Mouse (Mus musculus): Measurements from ENCODE around the gene Hoxc13. TPM values are rescaled to one million over a fixed set of nuclear protein-coding genes. Genes with fewer than 3 reads are reported as not detected.

Gene Hoxc13
- total and polyA plus RNA-seq, 2 experiments from 2014 or later: not detected

DNA sequence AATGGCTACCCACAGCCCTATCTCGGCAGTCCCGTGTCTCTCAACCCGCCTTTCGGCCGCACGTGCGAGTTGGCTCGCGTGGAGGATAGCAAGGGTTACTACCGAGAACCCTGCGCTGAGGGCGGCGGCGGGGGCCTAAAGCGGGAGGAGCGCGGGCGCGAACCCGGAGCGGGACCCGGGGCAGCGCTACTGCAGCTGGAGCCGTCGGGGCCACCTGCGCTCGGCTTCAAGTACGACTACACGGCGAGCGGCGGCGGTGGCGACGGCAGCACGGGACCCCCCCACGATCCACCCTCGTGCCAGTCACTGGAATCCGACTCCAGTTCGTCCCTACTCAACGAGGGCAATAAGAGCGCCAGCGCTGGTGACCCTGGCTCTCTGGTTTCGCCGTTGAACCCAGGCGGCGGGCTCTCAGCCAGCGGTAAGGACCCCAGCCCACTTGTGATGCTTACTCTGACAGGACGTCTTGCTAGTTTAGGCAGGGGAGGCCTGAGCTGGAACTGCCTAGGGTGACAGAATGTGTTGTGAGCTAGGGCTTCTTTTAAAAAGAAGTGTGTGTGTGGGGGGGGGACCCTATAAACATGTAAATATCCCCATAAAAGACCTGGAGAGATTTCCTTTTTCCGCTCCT, 16.2 kb downstream of the Hoxc13 start:
- Histone ChIP-seq H3K36me3 (ENCODE audit: insufficient read depth) (no peaks in the 10 kb centered on the region), H3K4me3 (ENCODE audit: low read depth, low read length) (no peak overlapping the region), H3K27ac (ENCODE audit: low read depth, low read length) (no peak overlapping the region), H3K4me1 (ENCODE audit: insufficient read depth) (no peaks in the 10 kb centered on the region), H3K9me3 (ENCODE audit: low read length) (no peaks in the 10 kb centered on the region), H3K4me2 (ENCODE audit: low read depth) (no peak overlapping the region), H3K9ac (no peak overlapping the region), H3K27me3 (ENCODE audit: insufficient read depth, low read length) (peaks cover 98% of the 10 kb centered on the region)
- no peak for DNase-seq
- WGBS: 4% methylated on average over 50 of the region's 50 CpGs
- TF ChIP-seq CTCF (IDR thresholded peaks at IDR 0.05; ENCODE audit: low read depth): no peak
- ATAC-seq: no peak

- H3K27me3 ChIP-seq (ENCODE audit: insufficient read depth, low read length): peaks cover 98% of the 10 kb centered on the region
- DNase-seq (no peak), ATAC-seq (no peak)
- 2% methylated on average over 34 of the region's 34 CpGs for WGBS
- no peak overlapping the region for H3K27ac ChIP-seq (ENCODE audit: low read depth, low read length)
- no peak overlapping the region for H3K4me3 ChIP-seq (ENCODE audit: low read depth, low read length)
- no peak for TF ChIP-seq CTCF (IDR thresholded peaks at IDR 0.05; ENCODE audit: low read depth)
- no peaks in the 10 kb centered on the region for H3K36me3 ChIP-seq (ENCODE audit: insufficient read depth)
- H3K4me2 ChIP-seq (ENCODE audit: low read depth): no peak overlapping the region
- no peaks in the 10 kb centered on the region for H3K9me3 ChIP-seq (ENCODE audit: low read length)
- H3K4me1 ChIP-seq (ENCODE audit: insufficient read depth): no peaks in the 10 kb centered on the region
- no peak overlapping the region for H3K9ac ChIP-seq
Measured at GRCm38 (mm10) chr15:102939256-102940155, 18.6 kb downstream of the Hoxc13 start.

GRCm38 (mm10) chr15:102942739-102943467, 22.0 kb downstream of the Hoxc13 start:
- peak overlapping the region; percentile 35 for H3K4me2 ChIP-seq (ENCODE audit: low read depth)
- H3K27me3 ChIP-seq (ENCODE audit: insufficient read depth, low read length): peaks cover 98% of the 10 kb centered on the region
- H3K9me3 ChIP-seq (ENCODE audit: low read length): no peaks in the 10 kb centered on the region
- no peak; the same call in 1 of the 2 replicates for TF ChIP-seq CTCF (IDR thresholded peaks at IDR 0.05; ENCODE audit: low read depth)
- no peak overlapping the region for H3K27ac ChIP-seq (ENCODE audit: low read depth, low read length)
- H3K4me3 ChIP-seq (ENCODE audit: low read depth, low read length): peak overlapping the region; percentile 22
- DNase-seq (no peak), ATAC-seq (no peak; the same call in 1 of the 2 replicates)
- no peaks in the 10 kb centered on the region for H3K4me1 ChIP-seq (ENCODE audit: insufficient read depth)
- no peak overlapping the region for H3K9ac ChIP-seq
- WGBS: 2% methylated on average over 49 of the region's 53 CpGs
- no peaks in the 10 kb centered on the region for H3K36me3 ChIP-seq (ENCODE audit: insufficient read depth)

GRCm38 (mm10) chr15:102943468-102943813, 22.5 kb downstream of the Hoxc13 start:
- DNase-seq (no peak), ATAC-seq (no peak)
- Histone ChIP-seq H3K36me3 (ENCODE audit: insufficient read depth) (no peaks in the 10 kb centered on the region), H3K27me3 (ENCODE audit: insufficient read depth, low read length) (peaks cover 98% of the 10 kb centered on the region), H3K4me1 (ENCODE audit: insufficient read depth) (no peaks in the 10 kb centered on the region), H3K9ac (no peak overlapping the region), H3K27ac (ENCODE audit: low read depth, low read length) (no peak overlapping the region), H3K4me3 (ENCODE audit: low read depth, low read length) (0 out of 2 replicates have a peak overlapping the region, but pooled peaks have one; percentile 22), H3K4me2 (ENCODE audit: low read depth) (no peak overlapping the region), H3K9me3 (ENCODE audit: low read length) (no peaks in the 10 kb centered on the region)
- WGBS: 7% methylated on average over 5 of the region's 5 CpGs
- TF ChIP-seq CTCF (IDR thresholded peaks at IDR 0.05; ENCODE audit: low read depth): no peak

- 10% methylated on average over 22 of the region's 22 CpGs for WGBS
- Histone ChIP-seq H3K9me3 (ENCODE audit: low read length) (no peaks in the 10 kb centered on the region), H3K4me2 (ENCODE audit: low read depth) (no peak overlapping the region), H3K27me3 (ENCODE audit: insufficient read depth, low read length) (peaks cover 98% of the 10 kb centered on the region), H3K4me3 (ENCODE audit: low read depth, low read length) (no peak overlapping the region), H3K9ac (no peak overlapping the region), H3K27ac (ENCODE audit: low read depth, low read length) (no peak overlapping the region), H3K4me1 (ENCODE audit: insufficient read depth) (no peaks in the 10 kb centered on the region), H3K36me3 (ENCODE audit: insufficient read depth) (no peaks in the 10 kb centered on the region)
- no peak for ATAC-seq
- DNase-seq: no peak
- TF ChIP-seq CTCF (IDR thresholded peaks at IDR 0.05; ENCODE audit: low read depth): no peak
Measured at GRCm38 (mm10) chr15:102945185-102946077, 24.5 kb downstream of the Hoxc13 start.

DNA sequence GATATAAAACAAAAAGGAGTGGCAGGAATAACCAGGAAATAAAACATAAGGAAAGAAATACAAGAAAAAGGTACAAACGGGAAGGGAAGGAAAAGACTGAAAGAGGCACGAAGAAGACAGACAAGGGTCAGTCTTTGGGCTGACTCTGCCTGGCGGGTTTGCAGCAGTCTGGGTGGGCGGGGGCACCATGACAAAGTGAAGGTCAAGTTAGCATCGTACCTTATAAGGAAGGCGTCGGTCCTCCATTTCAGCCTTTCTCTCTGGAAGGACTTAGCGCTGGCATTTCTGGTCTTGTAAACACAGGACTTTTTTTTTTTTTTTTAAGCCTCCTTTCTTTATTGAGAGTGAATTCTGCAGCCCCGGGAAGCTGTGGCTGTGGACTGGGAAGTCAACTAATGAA, 26.4 kb downstream of the Hoxc13 start:
- 3% methylated on average over 9 of the region's 9 CpGs for WGBS

More for the DNA sequence above, 26.4 kb downstream of the Hoxc13 start:
- H3K4me2 ChIP-seq (ENCODE audit: low read depth): no peak overlapping the region
- no peak overlapping the region for H3K4me3 ChIP-seq (ENCODE audit: low read depth, low read length)
- H3K9ac ChIP-seq: no peak overlapping the region
- no peak for DNase-seq
- no peak for ATAC-seq
- TF ChIP-seq CTCF (IDR thresholded peaks at IDR 0.05; ENCODE audit: low read depth): no peak
- no peaks in the 10 kb centered on the region for H3K4me1 ChIP-seq (ENCODE audit: insufficient read depth)
- no peaks in the 10 kb centered on the region for H3K9me3 ChIP-seq (ENCODE audit: low read length)
- no peaks in the 10 kb centered on the region for H3K36me3 ChIP-seq (ENCODE audit: insufficient read depth)
- no peak overlapping the region for H3K27ac ChIP-seq (ENCODE audit: low read depth, low read length)
- peaks cover 99% of the 10 kb centered on the region for H3K27me3 ChIP-seq (ENCODE audit: insufficient read depth, low read length)

Measured in forebrain, postnatal 0 days (tissue).